Mouse (Mus musculus) limb, embryonic 11.5 days (tissue): ENCODE results near the gene Miga2. TPM values are rescaled to one million over a fixed set of nuclear protein-coding genes. Genes with fewer than 3 reads are reported as not detected.

Experiments used
- ATAC-seq: fragments of 200-750 bp; cut with Nextera tagmentation; 2 replicates; pipeline ENCODE4 v1.8.0; 2017; ENCODE audit warnings: low read depth; ENCODE audit not compliant: insufficient number of reproducible peaks, low FRiP score, low TSS enrichment
- DNase-seq: peaks from one replicate; pipeline ENCODE4 v3.0.0-alpha.2; 2015; ENCODE audit warnings: low spot score
- H3K27ac ChIP-seq: fragments of 300-500 bp; sonication (generic); replicated peaks from 2 replicates; pipeline ENCODE4 v1.5.1; 2014; ENCODE audit warnings: low read depth, mild to moderate bottlenecking, low read length
- H3K27me3 ChIP-seq: fragments of 300-500 bp; sonication (generic); 2 replicates; pipeline ENCODE4 v1.6.1; 2014; ENCODE audit warnings: mild to moderate bottlenecking, low read length, mixed read lengths; ENCODE audit not compliant: control insufficient read depth, insufficient read depth
- H3K36me3 ChIP-seq: fragments of 300-500 bp; sonication (generic); 2 replicates; pipeline ENCODE4 v1.6.1; 2014; ENCODE audit warnings: mild to moderate bottlenecking, low read length, moderate library complexity, mixed read lengths; ENCODE audit not compliant: control insufficient read depth, insufficient read depth
- H3K4me1 ChIP-seq: fragments of 300-500 bp; sonication (generic); 2 replicates; pipeline ENCODE4 v1.6.1; 2014; ENCODE audit warnings: low read length, mixed read lengths; ENCODE audit not compliant: control insufficient read depth, insufficient read depth
- H3K4me2 ChIP-seq: fragments of 300-500 bp; sonication (generic); 2 replicates; pipeline ENCODE4 v1.6.1; 2014; ENCODE audit warnings: low read depth, mild to moderate bottlenecking, moderate library complexity; ENCODE audit not compliant: severe bottlenecking
- H3K4me3 ChIP-seq: fragments of 300-500 bp; sonication (generic); 2 replicates; pipeline ENCODE4 v1.5.1; 2014; ENCODE audit warnings: low read depth, low read length
- H3K9ac ChIP-seq: fragments of 300-500 bp; sonication (generic); 2 replicates; pipeline ENCODE4 v1.6.1; 2014; ENCODE audit warnings: mild to moderate bottlenecking, low read length
- H3K9me3 ChIP-seq: fragments of 300-500 bp; sonication (generic); 2 replicates; pipeline ENCODE4 v1.6.1; 2016; ENCODE audit warnings: low read length; ENCODE audit not compliant: control insufficient read depth
- WGBS: fragments of 180-500 bp; shearing (Covaris S2); extraction: QIAGEN DNeasy Blood & Tissue Kit; methylation state at CpG from one replicate; pipeline ENCODE4 v1.1.7; 2014; 5-methylcytosine and 5-hydroxymethylcytosine counted together
- polyA plus RNA-seq: library from polyadenylated mRNA; unstranded; fragments of >200 nt; fragmentation: Nextera tagmentation; extraction: Ambion mirVana; gene quantifications from 2 replicates; pipeline ENCODE4 v1.2.1, GENCODE M21; 2014

Miga2 gene
- polyA plus RNA-seq, 1 experiment from 2014 or later: 20.1 TPM

- Histone ChIP-seq H3K4me1 (no peaks in the 10 kb centered on the region), H3K27me3 (no peaks in the 10 kb centered on the region), H3K36me3 (peaks cover 52% of the 10 kb centered on the region), H3K27ac (no peak overlapping the region), H3K9me3 (no peaks in the 10 kb centered on the region), H3K4me3 (no peak overlapping the region), H3K9ac (no peak overlapping the region), H3K4me2 (no peak overlapping the region)
- 96% methylated on average over 2 of the region's 2 CpGs for WGBS
- ATAC-seq (no peak), DNase-seq (no peak)
Measured at GRCm38 (mm10) chr2:30335324-30335723, 28.7 kb upstream of the Miga2 start.

- Histone ChIP-seq H3K9ac (no peak overlapping the region), H3K27ac (no peak overlapping the region), H3K36me3 (peaks cover 54% of the 10 kb centered on the region), H3K4me3 (no peak overlapping the region), H3K9me3 (no peaks in the 10 kb centered on the region), H3K4me2 (no peak overlapping the region), H3K27me3 (no peaks in the 10 kb centered on the region), H3K4me1 (no peaks in the 10 kb centered on the region)
- WGBS: 79% methylated on average over 16 of the region's 16 CpGs
- DNase-seq (no peak), ATAC-seq (no peak)
Measured at GRCm38 (mm10) chr2:30336174-30336915, 27.7 kb upstream of the Miga2 start.

DNA sequence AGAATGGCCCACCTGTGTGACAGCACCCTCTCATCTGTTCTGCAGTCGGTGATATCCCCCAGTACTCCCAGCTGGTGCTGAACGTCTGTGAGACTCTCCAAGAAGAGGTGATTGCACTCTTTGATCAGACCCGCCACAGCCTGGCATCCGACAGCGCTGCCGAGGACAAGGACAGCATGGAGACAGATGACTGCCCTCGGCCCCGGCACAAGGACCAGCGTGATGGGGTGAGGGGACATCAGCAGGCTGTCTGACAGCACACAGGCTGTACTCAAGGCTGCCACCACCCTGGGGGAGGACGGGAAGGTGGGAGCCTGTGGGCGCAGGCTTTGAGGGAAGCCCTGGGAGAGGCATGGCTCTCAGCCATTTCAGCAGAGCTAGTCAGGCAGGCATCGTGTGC is 26.9 kb upstream of the Miga2 start:
- DNase-seq (no peak), ATAC-seq (no peak)
- Histone ChIP-seq H3K27ac (no peak overlapping the region), H3K4me1 (no peaks in the 10 kb centered on the region), H3K9me3 (no peaks in the 10 kb centered on the region), H3K4me2 (no peak overlapping the region), H3K9ac (no peak overlapping the region), H3K27me3 (no peaks in the 10 kb centered on the region), H3K36me3 (peaks cover 58% of the 10 kb centered on the region), H3K4me3 (no peak overlapping the region)
- 61% methylated on average over 12 of the region's 12 CpGs for WGBS

- Histone ChIP-seq H3K9ac (no peak overlapping the region), H3K4me3 (no peak overlapping the region), H3K27me3 (no peaks in the 10 kb centered on the region), H3K4me2 (no peak overlapping the region), H3K27ac (no peak overlapping the region), H3K4me1 (no peaks in the 10 kb centered on the region), H3K9me3 (no peaks in the 10 kb centered on the region), H3K36me3 (peaks cover 56% of the 10 kb centered on the region)
- no peak for ATAC-seq
- DNase-seq: no peak
- WGBS: 90% methylated on average over 3 of the region's 3 CpGs
Measured at GRCm38 (mm10) chr2:30342061-30342460, 22.0 kb upstream of the Miga2 start.

GRCm38 (mm10) chr2:30342544-30342943 is 21.5 kb upstream of the Miga2 start:
- Histone ChIP-seq H3K27ac (no peak overlapping the region), H3K4me2 (no peak overlapping the region), H3K9ac (no peak overlapping the region), H3K9me3 (no peaks in the 10 kb centered on the region), H3K4me1 (no peaks in the 10 kb centered on the region), H3K36me3 (peaks cover 52% of the 10 kb centered on the region), H3K27me3 (no peaks in the 10 kb centered on the region), H3K4me3 (no peak overlapping the region)
- WGBS: 94% methylated on average over 7 of the region's 7 CpGs
- ATAC-seq (no peak), DNase-seq (no peak)

DNA sequence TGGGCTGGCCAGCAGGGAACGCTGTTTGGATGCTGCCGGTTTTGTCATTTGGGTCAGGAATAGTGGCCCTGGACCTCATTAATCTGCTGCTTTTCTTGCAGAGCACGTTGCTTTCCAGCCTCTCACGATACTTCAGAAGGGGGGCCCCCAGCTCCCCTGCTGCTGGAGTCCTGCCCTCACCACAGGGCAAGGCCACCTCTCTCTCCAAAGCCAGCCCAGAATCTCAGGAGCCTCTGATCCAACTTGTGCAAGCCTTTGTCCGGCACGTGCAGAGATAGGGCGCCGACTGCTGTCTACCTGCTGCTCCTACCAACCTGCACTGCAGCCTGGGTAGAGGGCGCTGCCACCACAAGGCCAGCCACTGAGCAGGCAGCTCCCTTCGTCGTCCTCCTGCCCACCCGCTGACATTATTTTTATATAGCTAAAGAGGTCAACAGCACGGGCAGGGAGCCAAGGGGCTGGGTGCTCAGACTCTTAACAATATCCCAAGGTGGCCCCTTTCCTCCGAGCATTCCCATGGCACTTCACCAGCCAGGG is 20.4 kb upstream of the Miga2 start:
- no peak overlapping the region for H3K27ac ChIP-seq
- H3K4me3 ChIP-seq: no peak overlapping the region
- ATAC-seq (no peak), DNase-seq (no peak)
- no peaks in the 10 kb centered on the region for H3K4me1 ChIP-seq
- 85% methylated on average over 14 of the region's 14 CpGs for WGBS
- H3K4me2 ChIP-seq: no peak overlapping the region
- H3K36me3 ChIP-seq: peaks cover 52% of the 10 kb centered on the region
- H3K9me3 ChIP-seq: no peaks in the 10 kb centered on the region
- H3K9ac ChIP-seq: no peak overlapping the region
- H3K27me3 ChIP-seq: no peaks in the 10 kb centered on the region

GRCm38 (mm10) chr2:30345971-30346676 is 17.9 kb upstream of the Miga2 start:
- Histone ChIP-seq H3K27me3 (no peaks in the 10 kb centered on the region), H3K4me1 (no peaks in the 10 kb centered on the region), H3K4me3 (no peak overlapping the region), H3K4me2 (no peak overlapping the region), H3K36me3 (peaks cover 41% of the 10 kb centered on the region), H3K27ac (no peak overlapping the region), H3K9ac (no peak overlapping the region; the same call in 1 of the 2 replicates), H3K9me3 (no peaks in the 10 kb centered on the region)
- 92% methylated on average over 7 of the region's 7 CpGs for WGBS
- ATAC-seq (no peak), DNase-seq (no peak)

GRCm38 (mm10) chr2:30349196-30349595 is 14.8 kb upstream of the Miga2 start:
- H3K27ac ChIP-seq: no peak overlapping the region
- H3K36me3 ChIP-seq: peaks cover 26% of the 10 kb centered on the region; the same call in 1 of the 2 replicates
- no peak overlapping the region for H3K4me2 ChIP-seq
- H3K4me3 ChIP-seq: no peak overlapping the region
- no peaks in the 10 kb centered on the region for H3K9me3 ChIP-seq
- ATAC-seq (no peak), DNase-seq (no peak)
- no peaks in the 10 kb centered on the region for H3K4me1 ChIP-seq
- no peaks in the 10 kb centered on the region for H3K27me3 ChIP-seq
- WGBS: 89% methylated on average over 6 of the region's 6 CpGs
- no peak overlapping the region for H3K9ac ChIP-seq
